Mouse (Mus musculus) A20 (cell line): ENCODE results near the gene Smim10l1.

Source experiments
- DNase-seq: peaks from one replicate; pipeline ENCODE4 v3.0.0-alpha.2; 2011; ENCODE audit warnings: low read depth, low spot score

The Smim10l1 gene

GRCm38 (mm10) chr6:133104609-133104921, at the start of gene Smim10l1:
Gene Smim10l1, plus strand, starts transcription at chr6:133104909.
- no peak for DNase-seq

DNA sequence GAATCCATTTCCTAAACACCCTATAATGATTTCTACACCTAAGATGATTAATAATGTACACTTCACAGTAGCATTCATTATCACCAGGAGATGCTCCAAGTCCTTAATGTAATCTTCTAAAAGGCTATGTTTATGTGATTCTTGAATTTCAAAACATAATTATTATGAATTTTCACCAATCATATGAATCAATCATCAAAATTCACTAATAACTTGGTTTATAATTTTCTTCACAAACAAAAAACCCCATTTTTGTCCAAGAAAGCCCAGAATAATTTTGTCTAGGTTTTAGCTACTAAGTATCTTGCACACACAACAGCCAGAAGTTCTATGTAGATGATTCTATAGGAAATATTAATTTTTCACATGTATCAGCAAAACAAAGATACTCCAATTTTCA, 49.0 kb upstream of the Smim10l1 start, which contains the start of gene Tas2r140:
Tas2r140 (minus strand) TSS at position 101 of the 400 bp plus-strand sequence.
- no peak for DNase-seq

DNA sequence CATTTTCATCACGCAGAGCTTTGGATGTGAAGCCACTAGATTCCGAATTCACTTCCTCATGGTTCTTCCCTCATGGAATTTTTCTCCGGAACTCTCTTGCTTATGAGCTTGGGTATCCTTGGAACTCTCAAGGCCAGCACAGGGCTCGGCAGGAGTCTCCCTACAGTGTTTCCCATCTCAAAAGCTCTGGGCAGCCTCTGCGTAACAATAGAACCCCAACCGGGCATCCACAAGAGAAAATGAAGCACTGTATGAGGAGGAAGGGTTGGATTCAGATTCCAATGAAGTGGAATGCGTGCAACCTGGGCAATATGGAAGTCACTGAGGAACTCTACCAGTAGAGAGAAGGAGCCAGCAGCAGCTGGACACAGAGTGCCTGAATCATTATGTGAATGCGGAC, 12.5 kb upstream of the Smim10l1 start:
- no peak for DNase-seq

GRCm38 (mm10) chr6:133102430-133102829, 2.3 kb upstream of the Smim10l1 start:
- DNase-seq = no peak

DNA sequence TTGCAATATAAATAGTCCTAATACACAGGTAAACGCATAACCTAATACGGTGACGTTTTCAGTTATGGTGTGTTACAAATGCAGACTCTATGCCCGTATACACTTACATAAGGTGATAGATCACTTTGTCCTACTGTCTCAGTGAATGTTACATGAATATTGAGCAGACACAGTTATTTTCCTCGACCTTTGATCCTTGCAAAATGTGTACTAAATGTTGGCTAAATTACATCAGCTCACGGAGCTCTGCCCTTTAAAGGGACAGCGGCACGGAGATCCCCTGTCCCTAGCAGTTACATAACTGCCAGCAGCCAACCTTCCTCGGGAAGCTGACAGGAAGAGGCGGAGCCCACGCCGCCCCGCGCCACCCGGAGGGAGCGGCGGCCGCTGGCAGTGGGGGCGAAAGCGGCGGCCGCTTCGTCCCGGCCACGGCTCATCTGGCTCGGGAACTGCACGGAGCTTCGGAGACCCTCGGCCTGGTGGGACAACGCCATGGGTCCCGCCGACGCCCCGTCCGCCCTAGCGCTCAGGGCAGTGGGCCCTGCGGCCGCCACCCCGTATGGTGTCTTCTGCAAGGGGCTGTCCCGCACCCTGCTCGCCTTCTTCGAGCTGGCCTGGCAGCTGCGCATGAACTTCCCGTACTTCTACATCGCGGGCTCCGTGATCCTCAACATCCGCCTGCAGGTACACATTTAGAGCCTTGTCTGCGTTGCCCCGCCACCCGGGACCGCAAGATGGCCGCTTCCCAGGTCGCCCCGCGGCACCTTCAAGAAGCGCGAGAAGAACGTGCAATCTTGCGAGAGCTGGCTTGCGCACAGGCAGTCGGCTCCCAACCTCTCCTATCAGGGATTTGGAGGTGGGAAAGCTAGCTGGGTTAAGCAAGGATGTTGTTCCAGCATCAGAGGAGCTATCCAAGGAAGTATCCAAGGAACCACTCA, 482 bp downstream of the Smim10l1 start:
- peak; percentile 94 for DNase-seq
